Mouse (Mus musculus): ENCODE measurements around the gene Otoa. TPM values are rescaled to one million over a fixed set of nuclear protein-coding genes. Genes with fewer than 3 reads are reported as not detected.

The Otoa gene
- polyA plus RNA-seq, 1 experiment: 0.51 TPM

DNA sequence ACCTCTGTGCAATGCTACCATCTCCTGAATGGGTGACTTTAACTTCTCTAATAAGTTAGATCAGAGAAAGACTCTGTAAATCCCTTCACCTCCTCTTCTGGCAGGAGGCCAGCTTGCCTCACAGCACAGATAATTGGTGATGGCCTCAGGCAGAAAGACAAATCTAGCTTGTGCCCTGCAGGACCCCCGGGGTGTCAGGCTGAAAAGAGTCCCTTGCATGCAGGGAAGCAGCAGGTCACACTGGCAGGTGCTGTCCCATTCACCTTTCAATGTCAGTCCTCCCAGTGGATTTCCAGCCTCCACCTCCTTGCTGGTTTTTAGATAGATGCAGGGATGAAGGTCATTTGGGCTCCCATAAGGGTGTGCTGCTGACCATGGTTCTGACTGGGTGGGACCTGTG is 84.2 kb downstream of the Otoa start:
- DNase-seq: no peak
- no peaks in the 10 kb centered on the region for H3K27me3 ChIP-seq (ENCODE audit: control insufficient read depth, insufficient read depth, low read length)
- H3K4me1 ChIP-seq (ENCODE audit: control insufficient read depth, insufficient read depth, low read length): no peaks in the 10 kb centered on the region
- TF ChIP-seq POLR2A (IDR thresholded peaks at IDR 0.05; ENCODE audit: borderline replicate concordance, insufficient read depth, low read length) (no peak), CTCF (IDR thresholded peaks at IDR 0.05; ENCODE audit: borderline replicate concordance, insufficient read depth, low read depth, low read length) (no peak)
- no peak overlapping the region for H3K27ac ChIP-seq (ENCODE audit: insufficient read depth, low read length)
- H3K4me3 ChIP-seq (replicated peaks; ENCODE audit: insufficient read depth, low read depth, low read length): no peak overlapping the region
- 22% methylated on average over 1 of the region's 1 CpGs for WGBS

DNA sequence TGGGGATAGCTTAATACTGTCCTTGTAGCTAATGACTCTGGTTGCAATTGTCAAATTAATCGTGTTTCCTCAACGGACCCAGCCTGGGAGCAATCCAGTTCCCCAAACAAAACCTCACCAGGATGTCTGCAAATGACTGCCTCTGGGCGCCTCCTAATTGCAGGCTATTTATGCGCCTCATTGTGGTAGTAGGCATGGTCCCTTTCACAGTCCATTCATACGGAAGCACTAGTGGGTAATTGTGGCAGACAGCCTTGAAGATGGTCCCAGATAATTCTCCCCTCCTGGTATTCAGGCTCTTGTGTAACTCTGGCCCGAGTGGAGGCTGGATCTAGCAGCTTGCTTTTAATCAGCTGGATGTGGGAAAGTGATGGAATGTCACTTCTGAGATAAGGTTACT is 90.4 kb downstream of the Otoa start:
- no peak for DNase-seq
- Histone ChIP-seq H3K27me3 (ENCODE audit: control insufficient read depth, insufficient read depth, low read length) (no peaks in the 10 kb centered on the region), H3K27ac (ENCODE audit: insufficient read depth, low read length) (no peak overlapping the region), H3K4me1 (ENCODE audit: control insufficient read depth, insufficient read depth, low read length) (no peaks in the 10 kb centered on the region), H3K4me3 (replicated peaks; ENCODE audit: insufficient read depth, low read depth, low read length) (no peak overlapping the region)
- 13% methylated on average over 6 of the region's 6 CpGs for WGBS
- no peak for TF ChIP-seq POLR2A (IDR thresholded peaks at IDR 0.05; ENCODE audit: borderline replicate concordance, insufficient read depth, low read length)
- no peak for TF ChIP-seq CTCF (IDR thresholded peaks at IDR 0.05; ENCODE audit: borderline replicate concordance, insufficient read depth, low read depth, low read length)

DNA sequence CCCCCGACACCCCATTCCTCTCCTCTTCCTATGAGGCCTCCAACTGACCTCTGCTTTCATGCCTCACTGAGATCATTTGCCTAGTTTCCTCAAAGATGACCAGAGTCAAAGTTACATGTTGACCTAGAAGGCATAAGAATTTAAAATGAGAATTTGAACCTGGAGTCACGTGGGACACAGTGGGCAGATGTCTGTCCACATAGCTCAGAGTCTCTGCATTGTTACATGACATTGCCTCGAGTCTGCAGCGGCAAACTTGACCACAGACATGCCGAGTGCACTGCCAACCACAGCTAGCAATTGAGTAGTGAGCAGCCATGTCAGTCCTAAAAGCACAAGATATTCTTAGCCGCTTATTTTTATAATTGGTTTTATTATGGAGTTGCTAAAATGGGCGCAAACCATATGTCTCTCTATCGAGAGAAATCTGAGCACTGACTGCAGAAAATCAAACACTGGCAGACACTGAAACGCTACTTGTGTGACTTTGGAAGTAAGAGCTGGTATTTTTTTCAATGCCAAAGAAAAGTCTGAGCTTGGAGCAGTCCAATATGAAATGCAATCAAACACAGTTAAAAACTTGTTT is 105.8 kb downstream of the Otoa start:
- WGBS: 79% methylated on average over 9 of the region's 9 CpGs
- no peak for TF ChIP-seq POLR2A (IDR thresholded peaks at IDR 0.05; ENCODE audit: borderline replicate concordance, insufficient read depth, low read length)
- no peak for TF ChIP-seq CTCF (IDR thresholded peaks at IDR 0.05; ENCODE audit: borderline replicate concordance, insufficient read depth, low read depth, low read length)
- Histone ChIP-seq H3K27ac (ENCODE audit: insufficient read depth, low read length) (no peak overlapping the region), H3K4me1 (ENCODE audit: control insufficient read depth, insufficient read depth, low read length) (no peaks in the 10 kb centered on the region), H3K27me3 (ENCODE audit: control insufficient read depth, insufficient read depth, low read length) (no peaks in the 10 kb centered on the region; the same call in 1 of the 2 replicates), H3K4me3 (replicated peaks; ENCODE audit: insufficient read depth, low read depth, low read length) (no peak overlapping the region)
- DNase-seq: no peak

DNA sequence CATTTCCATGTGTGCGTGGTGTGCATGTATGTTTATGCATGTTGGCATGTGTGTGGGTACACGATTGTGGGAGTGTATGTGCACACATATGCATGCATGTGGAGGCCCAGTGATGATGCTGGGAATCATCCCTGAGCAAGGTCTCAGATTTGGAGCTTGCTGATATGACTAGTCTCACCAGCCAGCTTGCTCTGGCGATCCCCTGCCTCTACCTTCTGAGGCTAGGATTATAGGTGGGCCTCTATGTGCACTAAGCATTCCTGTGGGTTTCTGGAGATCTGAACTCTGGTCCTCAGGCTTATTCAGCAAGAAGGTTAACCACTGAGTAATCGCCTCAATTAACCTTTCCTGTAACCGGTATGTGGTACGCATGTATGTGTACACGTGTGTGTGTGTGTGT is 107.5 kb downstream of the Otoa start:
- Histone ChIP-seq H3K4me1 (ENCODE audit: control insufficient read depth, insufficient read depth, low read length) (no peaks in the 10 kb centered on the region), H3K27me3 (ENCODE audit: control insufficient read depth, insufficient read depth, low read length) (no peaks in the 10 kb centered on the region), H3K27ac (ENCODE audit: insufficient read depth, low read length) (no peak overlapping the region), H3K4me3 (replicated peaks; ENCODE audit: insufficient read depth, low read depth, low read length) (no peak overlapping the region)
- DNase-seq: no peak
- 94% methylated on average over 7 of the region's 7 CpGs for WGBS
- TF ChIP-seq POLR2A (IDR thresholded peaks at IDR 0.05; ENCODE audit: borderline replicate concordance, insufficient read depth, low read length): no peak
- TF ChIP-seq CTCF (IDR thresholded peaks at IDR 0.05; ENCODE audit: borderline replicate concordance, insufficient read depth, low read depth, low read length): no peak

DNA sequence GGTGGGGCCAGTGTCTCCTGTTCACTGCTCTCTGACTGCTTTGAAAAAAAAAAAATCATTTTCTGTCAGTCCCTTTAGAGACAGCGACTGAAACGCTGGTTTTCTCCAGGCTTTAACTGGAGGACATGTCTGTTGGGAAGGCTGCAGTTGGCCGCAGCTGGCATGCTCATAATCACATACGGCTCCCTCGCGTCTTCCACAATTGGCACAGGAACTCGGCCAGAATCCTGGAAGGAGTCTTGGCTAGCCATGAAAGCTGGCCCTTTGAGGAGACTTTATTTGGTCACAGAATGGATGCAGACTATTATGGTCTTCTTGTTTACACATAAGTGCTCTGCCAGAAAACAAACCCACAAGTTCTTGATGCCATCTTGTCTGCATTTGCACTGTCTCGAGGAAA is 117.5 kb downstream of the Otoa start:
- WGBS: 5% methylated on average over 8 of the region's 8 CpGs
- DNase-seq: peak; percentile 19 to 28
- no peak overlapping the region for H3K27ac ChIP-seq (ENCODE audit: insufficient read depth, low read length)
- no peaks in the 10 kb centered on the region for H3K27me3 ChIP-seq (ENCODE audit: control insufficient read depth, insufficient read depth, low read length)
- no peaks in the 10 kb centered on the region for H3K4me1 ChIP-seq (ENCODE audit: control insufficient read depth, insufficient read depth, low read length)
- H3K4me3 ChIP-seq (replicated peaks; ENCODE audit: insufficient read depth, low read depth, low read length): no peak overlapping the region
- TF ChIP-seq POLR2A (IDR thresholded peaks at IDR 0.05; ENCODE audit: borderline replicate concordance, insufficient read depth, low read length) (no peak), CTCF (IDR thresholded peaks at IDR 0.05; ENCODE audit: borderline replicate concordance, insufficient read depth, low read depth, low read length) (no peak)

DNA sequence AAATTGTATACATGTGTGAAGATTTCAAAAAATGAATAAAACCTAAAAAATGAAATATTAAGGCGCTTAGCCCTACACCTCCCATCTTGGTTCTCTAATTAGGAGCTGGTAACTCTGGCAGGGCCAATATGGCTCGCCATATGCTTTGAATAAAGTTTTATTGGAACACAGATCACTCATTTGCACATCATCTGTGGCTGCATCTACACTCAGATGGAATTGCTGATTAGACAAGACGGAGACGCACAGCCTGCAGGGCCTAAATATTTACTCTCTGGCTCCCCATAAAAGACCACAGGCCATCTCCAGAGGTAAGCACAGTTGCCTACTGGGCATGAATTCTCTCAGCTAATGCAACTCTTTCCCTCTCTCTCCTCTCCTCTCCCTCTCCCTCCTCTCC is 130.4 kb downstream of the Otoa start:
- Histone ChIP-seq H3K27ac (ENCODE audit: insufficient read depth, low read length) (no peak overlapping the region), H3K4me1 (ENCODE audit: control insufficient read depth, insufficient read depth, low read length) (no peaks in the 10 kb centered on the region), H3K4me3 (replicated peaks; ENCODE audit: insufficient read depth, low read depth, low read length) (no peak overlapping the region), H3K27me3 (ENCODE audit: control insufficient read depth, insufficient read depth, low read length) (no peaks in the 10 kb centered on the region; the same call in 1 of the 2 replicates)
- TF ChIP-seq CTCF (IDR thresholded peaks at IDR 0.05; ENCODE audit: borderline replicate concordance, insufficient read depth, low read depth, low read length) (no peak), POLR2A (IDR thresholded peaks at IDR 0.05; ENCODE audit: borderline replicate concordance, insufficient read depth, low read length) (no peak)
- DNase-seq: no peak
- WGBS: 89% methylated on average over 4 of the region's 4 CpGs

Other genes with a start within 250 kb of the Otoa start
- gene Eef2k, start 238.8 kb upstream of the Otoa start, polyA plus RNA-seq (2012; rRNA removed): 32.0 and 42.3 TPM in 2 replicates
- gene Polr3e, start 163.9 kb upstream of the Otoa start, polyA plus RNA-seq (2012; rRNA removed): 27.2 and 28.9 TPM in 2 replicates
- gene Cdr2, start 99.3 kb upstream of the Otoa start, polyA plus RNA-seq (2012; rRNA removed): 41.7 and 50.2 TPM in 2 replicates
- gene Mfsd13b, start 99.1 kb upstream of the Otoa start, polyA plus RNA-seq (2012; rRNA removed): 0.54 and 0.61 TPM in 2 replicates
- gene Mettl9, start 47.2 kb upstream of the Otoa start, polyA plus RNA-seq (2012; rRNA removed): 46.6 and 47.0 TPM in 2 replicates
- gene Igsf6, start 7.1 kb upstream of the Otoa start, polyA plus RNA-seq (2012; rRNA removed): 0.14 and 0.28 TPM in 2 replicates

Measured in cerebellum, adult 2 months (tissue).